Mouse (Mus musculus) lung, postnatal 14 days (tissue): ENCODE results near the gene Cryzl2.

Experiments
- DNase-seq: peaks from one replicate; pipeline ENCODE4 v3.0.0; 2021

Gene Cryzl2

DNA sequence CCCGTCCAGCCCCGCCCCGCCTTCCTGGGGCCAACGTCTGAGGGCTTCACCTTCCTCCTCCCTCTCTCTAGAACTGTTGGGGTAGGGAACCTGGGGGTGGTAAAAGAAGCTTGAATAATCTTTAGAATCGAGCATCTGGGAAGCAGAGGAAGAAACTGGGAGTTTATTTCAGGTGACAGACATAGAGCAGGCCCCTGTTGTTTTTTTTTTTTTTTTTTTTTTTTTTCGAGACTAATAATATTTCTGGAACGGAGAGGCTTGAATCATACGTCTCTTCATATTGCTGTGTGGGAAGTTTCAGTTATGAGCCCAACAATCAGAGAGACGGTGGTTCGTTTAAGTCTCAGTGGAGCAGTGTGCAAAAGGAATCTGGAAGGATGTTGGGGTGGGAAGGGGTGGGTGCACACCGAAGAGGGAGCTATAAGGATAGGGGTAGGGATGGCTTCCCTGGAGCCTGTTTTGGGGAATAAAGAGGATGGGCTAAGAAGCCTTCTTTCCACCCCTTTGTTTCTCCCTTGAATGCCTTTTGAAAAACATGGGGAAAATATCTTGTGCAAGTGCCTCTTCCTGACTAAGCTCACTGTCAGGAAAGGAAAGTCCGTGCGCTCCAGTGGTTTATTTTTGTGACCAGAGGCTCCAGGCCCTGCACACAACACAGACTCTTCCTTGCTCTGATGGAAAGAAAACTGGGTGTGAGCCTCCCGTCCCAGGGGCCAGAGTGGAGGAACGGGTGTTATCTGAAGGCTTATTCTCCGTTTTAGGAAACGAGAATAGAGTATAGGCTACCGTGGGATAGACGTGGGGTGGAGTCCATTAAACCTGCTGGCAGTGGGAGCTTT lies 14.4 kb upstream of the Cryzl2 start:
- peak; percentile 14 for DNase-seq

DNA sequence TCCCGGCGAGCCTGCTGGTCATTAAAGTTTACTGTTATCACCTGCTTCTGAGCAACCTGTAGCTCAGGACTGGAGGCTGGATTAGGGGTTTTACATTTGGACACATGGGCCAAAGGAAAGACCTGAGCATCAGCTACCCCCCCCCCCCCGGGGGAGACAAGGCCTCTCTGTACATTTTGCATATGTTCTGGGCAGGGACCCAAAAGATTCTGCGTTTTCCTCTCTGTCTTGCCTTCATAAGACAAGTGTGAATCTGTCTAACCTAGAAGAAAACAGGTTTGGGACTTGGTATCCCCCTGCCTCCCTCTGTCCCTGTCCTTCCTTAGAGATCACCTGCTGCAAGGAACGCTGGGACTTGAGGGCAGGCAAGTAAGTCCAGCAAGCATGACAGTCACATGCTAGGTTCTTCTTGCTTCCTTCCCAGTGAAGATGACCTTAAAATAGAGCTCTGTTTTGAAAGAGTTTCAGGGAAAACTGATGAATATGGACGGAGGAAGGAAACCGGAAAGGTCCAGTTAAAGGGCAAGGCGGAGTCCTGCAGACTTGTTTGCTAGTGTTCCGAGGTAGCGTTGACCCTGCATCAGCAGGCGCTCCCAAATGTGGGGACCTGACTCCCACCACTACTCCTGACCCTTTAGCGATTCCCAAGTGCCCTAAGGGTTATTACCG lies 13.6 kb upstream of the Cryzl2 start:
- peak; percentile 1 for DNase-seq

DNA sequence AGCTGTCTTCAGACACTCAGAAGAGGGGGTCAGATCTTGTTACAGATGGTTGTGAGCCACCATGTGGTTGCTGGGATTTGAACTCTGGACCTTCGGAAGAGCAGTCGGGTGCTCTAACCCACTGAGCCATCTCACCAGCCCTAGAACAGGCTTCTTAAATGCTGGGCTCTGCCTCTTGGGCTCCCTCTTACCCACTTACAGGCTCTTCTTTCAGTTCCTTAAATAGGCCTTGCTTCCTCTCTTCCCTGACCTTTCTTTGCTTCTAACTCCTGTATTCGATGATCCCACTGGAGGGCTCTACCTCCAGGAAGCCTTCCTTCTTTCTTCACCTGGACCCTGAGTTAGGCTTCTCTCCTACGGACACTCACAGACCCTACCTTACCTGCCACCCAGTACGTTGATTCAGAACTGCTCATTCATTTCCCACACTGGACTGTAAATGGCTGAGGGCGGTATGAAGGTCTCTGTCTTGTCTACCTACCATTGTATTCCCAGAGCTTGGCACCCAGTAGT lies 12.9 kb upstream of the Cryzl2 start:
- DNase-seq, result peak; percentile 2

DNA sequence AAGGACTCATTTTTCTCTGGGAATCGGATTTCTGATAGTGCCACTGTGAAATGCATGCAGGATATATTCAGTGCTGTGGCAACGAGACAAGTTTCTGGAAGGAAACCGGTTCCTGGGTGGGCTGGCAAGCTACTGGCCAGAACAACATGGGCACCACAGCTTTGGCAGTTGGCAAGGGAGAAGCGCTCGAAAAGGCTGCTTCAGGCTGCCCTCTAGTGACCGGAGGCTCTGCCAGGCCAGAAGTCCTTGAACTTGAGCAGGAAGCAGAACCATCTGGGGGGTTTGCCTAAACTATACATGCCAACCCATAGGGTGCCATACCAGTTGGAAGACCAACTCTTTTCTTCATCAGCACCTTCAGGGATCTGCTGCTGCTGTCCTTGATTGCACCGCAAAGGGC lies 12.1 kb upstream of the Cryzl2 start:
- DNase-seq, result peak; percentile 79

DNA sequence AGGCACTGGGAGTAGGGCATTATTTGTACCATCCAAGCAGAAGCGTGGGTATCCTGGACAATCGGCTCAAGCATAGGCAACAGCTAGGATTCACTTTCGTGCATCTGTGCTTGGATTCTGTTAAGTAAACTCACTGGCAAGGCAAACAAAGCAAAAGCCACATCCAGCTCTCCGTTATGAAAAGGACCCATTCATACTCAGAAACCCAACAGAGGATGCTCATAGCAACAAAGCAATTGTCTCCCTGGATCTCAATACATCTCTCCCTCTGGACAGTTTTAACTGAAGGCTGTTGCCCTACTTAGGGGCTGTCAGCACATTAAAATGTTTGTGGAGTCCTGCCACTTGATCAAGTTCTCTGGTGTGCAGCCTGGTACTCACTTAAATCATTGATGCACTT lies 11.2 kb upstream of the Cryzl2 start:
- no peak for DNase-seq

DNA sequence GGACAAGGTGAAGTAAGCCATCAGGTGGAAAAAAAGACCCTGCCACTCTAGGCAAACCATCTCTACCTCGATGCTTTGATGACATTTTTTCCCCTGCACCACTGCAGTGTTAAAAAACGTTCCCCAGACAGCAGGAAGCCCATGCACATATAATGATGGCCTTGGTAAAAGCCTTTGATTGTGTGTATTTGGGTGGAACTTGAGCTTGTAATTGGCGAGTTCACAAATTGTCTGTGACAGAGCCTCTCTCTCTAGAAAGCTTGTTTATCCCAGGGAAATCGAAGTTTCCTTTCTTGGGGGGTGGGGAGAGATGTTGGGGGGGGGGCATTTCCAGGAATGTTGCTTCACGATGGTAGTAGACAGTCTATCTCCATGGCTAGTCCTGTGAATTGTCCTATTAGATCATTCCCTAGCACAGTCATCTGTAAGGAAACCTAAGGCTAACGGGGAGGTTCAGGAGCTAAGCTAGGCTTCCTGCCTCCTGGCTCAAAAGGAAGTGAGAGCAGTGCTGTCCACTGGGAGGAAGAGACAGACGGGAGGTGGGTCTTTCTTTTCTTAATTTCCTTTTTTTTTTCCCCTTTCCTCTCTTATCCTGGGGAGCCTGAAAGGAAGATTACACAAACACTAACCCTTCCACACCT lies 10.1 kb upstream of the Cryzl2 start:
- DNase-seq, result no peak

DNA sequence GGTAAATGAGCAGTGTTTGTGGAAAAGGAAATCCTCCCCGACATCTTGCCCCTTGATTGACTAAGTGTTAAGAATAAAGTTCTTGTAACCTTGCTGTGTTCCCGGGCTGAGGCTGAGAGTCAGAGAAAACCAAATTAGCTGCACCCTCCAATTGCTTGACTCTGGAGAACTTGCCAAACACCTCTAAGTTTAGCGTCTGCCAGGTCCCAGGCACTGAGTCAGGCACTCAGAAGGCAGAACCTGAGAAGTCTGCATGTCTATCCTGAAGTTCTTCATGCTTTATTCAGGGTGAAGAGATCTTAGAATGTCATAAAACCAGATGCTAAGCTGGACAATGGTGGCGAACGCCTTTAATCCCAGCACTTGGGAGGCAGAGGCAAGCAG lies 9.6 kb upstream of the Cryzl2 start:
- DNase-seq, result no peak

DNA sequence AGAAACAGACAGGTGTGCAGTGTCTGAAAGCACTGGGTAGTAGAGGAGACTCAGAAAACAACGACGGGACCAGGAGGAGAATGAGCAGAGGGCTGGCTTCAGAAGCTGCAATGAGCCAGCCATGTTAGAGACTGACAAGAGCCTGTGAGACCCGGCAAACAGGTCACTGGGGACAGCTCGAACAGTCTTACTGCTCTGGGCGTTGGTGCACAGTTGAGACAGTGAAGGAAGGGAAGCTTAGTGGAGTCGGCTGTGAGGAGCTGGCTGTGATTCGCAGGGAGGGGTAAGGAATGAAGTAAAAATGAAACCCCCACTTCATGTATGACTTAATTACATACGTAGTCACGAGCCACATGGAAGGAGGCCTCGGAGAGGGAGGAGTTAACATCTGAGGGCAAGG lies 8.8 kb upstream of the Cryzl2 start:
- DNase-seq, result no peak

DNA sequence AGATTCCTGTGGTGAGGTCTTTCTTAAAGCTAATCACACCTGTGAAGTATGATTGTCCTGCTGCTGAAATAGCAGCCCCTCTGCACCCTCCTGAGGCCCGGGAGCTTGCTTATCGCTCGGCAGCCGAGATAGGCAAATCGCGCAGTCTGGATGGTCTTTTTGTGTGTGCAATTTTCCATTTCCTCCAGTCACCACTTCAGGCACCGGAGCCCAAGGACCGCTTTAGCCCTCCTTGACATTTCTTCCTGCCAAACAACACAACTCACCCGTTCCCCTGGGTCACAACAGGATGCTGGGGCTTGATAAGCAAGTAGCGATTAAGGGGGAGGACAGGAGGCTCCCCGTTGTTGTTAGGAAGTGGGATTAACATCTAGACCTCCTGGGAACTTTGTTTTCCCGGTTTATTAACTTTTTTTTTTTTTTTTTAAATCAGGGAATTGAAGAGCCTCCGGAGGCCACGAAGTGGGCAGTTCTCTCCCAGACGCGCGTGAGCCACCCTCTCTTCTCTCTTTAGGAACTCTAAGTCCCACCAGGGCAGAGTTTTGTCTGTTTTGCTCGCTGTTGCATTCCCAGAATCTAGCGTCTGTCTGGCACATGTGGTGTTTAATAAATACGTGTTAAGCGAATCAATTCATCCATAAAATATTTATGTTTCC lies 8.3 kb upstream of the Cryzl2 start:
- peak; percentile 30 for DNase-seq

DNA sequence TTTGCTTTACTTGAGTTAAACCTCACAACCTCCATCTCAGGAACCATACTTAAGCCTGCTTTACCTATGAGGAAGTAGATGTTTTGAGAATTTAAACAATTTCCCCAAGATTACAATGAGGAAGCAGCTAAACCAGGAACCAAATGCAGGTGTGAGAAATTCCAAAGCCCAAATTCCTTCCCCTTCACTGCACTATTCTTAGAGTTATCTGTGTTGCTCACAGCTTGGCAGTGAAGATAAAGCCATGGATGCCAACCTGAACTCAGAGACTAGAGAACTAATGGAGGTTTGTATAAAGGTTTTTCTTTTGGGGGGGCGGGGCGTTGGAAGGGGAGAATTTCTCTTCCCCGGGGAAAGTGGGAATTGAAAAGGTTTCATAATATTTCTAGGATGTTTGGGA lies 6.1 kb upstream of the Cryzl2 start:
- DNase-seq, result no peak

DNA sequence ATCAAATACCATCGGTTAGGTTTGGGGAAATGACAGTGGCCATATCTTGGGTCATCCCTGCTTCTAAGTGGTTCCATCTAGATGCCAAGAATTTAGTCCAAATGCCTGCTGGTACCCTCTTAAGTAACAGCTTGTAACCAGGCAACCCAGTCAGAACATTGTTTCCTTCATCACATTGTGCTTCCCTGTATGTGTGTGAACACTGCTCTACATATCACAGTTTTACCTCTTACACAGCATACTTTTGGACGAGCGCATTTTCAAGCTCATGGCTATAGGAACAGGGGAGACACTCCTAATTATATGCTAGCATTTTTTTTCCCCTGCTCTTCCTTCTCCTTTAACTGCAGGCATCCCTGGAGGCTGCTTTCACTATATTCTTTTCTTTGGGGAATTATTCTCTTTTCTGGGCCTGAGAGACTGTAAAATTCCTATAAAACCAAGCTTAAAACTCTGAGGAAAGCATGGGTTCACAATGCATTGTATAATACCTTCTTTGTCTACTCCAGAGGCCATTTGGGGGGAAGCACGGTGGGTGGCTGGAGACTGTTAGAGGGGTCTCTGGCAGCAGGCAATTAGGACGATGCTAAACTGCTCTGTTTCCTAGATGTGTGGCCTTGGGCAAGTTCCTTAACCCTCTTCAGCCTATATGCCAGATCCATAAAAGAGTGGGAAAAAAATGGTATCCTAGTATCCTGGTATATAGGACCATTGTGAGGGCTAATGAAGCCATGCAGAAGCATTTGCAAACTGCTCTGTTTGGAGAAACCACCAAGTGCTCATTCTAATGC lies 5.4 kb upstream of the Cryzl2 start:
- DNase-seq, result no peak

DNA sequence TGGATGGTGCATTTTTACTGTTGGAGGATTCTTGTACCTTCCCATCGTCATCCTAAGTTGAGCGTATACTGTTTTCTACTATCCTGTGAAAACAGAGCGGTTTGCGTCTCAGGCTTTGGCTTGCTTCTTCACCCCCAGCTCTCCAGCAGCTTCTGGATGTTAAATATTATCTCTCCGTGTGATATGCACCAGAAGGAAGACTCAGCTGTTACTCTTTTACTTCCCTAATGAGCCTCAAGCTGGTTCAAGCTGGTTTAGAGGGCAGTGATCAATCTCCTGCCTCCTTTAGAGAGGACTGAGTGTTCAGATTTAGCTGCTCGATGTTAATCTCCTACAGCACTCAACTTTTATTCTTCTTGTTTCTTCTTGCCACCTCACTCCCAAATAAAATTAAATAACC lies 3.5 kb upstream of the Cryzl2 start:
- no peak for DNase-seq

DNA sequence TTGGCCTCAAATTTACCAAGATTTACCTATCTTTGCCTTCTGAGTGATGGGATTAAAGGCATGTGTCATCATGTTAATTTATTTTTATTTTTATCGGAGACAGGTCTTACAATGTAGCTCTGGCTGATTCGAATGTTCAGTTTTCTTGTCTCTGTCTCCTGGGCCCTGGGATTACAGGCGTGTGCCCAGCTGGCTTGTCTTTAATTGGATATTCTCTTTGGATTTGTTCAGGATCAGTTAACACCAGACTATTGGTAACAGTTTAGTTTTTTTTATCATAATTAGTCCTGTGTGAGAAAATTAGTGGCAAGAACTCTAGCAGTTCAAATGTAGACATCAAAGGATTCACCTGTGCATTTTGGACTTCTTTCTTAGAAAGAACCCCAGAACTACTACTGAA lies 588 bp upstream of the Cryzl2 start:
- DNase-seq, result no peak

DNA sequence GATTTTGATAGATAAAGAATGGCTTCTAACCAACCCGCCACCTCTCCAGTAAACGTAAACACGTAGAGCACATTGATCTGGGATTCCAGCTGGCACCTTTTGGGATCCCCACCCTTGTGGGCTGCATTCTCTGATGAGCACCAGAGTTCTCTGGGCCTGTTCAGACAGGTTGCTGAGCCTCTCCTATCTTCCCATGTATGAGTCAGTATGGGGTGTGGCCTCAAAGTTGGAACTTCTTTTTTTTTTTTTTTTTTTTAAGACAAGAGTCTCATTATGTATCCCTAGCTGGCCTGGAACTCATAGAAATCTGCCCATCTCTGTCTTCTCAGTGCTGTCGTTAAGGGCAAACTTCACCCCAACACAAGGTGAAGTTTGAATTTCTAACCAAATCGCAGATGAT lies 1.5 kb downstream of the Cryzl2 start:
- DNase-seq, result no peak

DNA sequence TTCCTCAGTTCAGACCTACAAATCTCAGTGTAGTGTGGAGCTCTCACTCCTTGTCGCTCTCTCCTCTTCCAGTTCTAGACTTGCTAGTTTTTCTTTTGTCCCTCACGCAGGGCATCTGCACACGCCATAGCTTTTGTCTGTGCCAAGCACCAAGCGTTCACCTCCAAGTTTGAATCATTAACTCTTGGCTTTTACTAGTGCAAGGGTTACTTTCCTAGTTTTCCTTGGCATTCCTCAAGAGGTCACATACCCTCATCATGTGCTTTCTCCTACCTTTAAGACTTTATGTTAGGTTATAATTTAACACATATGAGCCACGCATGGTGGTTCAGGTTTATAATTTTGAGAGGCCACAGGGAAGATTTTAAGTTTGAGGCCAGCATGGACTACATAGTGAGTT lies 2.9 kb downstream of the Cryzl2 start:
- no peak for DNase-seq

DNA sequence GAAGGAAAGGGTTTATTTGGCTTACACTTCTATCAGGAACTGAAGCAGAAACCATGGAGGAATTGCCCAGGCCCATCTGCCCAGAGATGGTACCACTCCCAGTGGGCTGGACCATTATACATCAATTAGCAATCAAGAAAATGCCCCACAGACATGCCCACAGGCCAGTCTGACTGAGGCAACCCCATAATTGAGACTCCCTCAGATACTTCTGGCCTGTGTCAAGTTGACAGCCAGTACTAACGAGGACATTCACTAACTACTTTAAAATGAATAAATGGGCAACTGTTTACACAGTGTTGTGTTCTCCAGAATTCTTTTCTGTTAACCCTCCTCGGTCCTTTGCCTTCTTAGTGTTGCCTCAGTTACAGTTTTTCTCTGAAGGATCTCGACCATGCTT lies 4.0 kb downstream of the Cryzl2 start:
- DNase-seq, result no peak

DNA sequence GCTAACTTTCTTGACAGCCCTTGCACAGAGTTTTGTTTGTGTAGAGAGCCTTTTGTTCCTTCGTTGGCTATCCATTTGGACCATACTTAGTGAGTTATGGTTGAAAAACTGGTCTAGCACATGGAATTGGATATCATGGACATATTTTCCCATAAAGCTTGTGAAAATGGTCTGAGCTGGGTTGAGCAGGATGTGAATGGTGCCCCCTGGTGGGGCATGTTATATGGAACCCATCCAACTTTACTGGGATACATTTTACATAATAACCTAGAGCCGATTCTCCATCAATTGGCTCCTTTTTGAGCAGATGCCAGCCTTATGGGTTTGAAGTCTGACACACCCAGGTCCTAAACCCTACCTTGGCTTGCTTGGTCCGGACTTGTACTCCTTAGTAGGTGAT lies 6.8 kb downstream of the Cryzl2 start:
- peak; percentile 57 for DNase-seq

DNA sequence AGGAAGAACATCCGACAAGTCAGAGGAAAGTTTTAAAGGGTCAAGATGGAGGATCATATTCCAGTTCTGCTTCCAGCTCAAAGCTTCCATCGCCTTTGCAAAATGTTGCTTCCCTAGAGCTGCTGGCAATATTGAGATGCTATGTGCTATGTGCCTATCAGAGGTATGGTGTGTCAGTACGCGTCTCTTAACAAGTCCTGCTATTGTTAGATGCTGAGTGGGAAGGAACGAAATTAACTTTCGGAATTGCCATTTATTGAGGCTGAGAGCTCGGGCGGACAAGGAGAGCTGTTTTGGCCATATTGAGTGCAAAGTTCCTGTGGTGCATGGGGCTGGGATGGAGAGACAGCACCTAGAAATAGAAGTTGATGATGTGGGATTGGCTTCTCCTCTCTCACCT lies 9.5 kb downstream of the Cryzl2 start:
- no peak for DNase-seq

DNA sequence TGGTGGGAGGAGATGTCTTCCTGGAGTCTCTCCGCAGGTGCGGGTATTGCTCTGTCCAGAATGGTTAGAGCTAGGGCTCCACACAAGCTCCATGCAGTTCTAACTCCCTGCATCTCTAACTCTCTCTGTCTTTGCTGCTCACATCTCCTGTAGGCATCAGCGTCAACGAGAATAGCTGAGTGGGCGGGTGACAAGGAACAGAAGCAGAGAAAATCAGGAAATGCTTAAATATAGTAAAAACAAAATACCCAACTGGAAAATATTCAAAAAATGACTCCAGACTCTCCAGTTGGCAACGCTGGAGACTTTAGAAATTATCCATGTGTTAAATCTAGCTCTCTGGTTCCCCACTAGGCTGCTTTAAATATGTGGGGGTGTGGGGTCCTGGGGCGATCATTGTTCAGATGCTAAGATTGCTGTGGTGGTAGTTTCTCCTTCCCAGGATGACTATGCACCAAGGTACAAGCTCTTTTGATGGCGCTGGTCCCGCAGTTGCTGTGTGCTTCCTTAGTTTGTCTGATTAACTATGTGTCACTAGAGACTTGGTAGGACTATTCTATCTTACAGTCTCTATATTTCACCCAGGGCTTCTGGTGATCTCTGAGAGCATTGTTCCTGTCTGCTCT lies 12.5 kb downstream of the Cryzl2 start:
- DNase-seq, result no peak

DNA sequence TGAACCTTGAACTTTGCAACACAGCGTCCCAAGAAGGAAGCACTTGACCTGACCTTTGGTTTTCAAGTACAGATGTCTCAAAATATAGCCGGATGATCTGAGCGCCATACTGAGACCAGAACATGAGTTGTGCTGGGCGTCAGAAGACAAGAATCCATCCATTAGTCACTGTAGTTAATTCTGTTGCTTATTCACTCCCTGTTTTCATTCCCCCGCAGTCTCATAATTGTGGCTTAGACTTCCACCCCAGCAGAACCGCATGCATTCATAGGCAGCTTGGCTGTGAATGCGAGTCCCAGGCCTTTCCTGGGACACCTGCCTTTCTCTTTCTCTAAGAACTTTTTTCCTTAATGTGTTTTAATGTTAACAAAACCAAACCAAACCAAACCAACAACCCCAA lies 14.3 kb downstream of the Cryzl2 start:
- no peak for DNase-seq

DNA sequence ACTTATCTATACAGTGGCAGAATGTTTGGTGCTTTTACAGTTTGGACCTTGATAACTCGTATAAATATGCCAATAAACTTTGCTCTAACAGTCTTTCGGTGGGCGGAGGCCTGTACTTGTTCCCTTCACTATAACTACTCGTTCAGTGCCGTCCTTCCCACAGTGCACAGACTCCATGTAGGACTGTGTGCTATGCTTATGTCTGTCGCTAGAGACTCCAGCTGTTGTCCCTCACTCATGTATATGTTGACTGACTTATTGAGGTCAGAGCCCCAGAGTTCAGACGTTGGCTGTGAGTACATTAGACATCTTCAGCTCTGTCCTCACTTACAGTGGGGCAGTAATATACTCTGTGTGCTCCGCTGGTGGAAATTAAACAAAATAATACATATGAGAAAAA lies 16.5 kb downstream of the Cryzl2 start:
- DNase-seq, result no peak

DNA sequence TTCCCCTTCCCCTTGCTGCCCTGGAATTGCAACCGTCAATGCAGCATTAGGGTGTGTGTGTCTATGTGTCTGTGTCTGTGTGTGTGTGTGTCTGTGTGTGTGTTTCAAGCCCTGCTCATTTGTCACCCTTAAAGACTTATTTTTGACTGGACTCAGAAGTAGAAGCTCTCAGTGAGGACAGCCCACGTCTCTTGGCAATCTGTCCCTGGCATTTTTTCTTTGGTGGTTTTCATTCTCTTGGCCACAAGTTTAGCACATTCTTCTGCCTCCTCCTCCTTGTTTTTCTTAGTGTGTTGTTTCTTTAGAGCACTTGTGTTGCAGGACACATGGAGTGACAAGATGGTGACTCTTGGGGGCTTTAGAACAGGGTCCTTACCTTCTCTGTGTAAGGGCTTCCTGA lies 17.9 kb downstream of the Cryzl2 start:
- DNase-seq, result no peak
